Mouse (Mus musculus): ENCODE data around the gene Anks1.

DNA sequence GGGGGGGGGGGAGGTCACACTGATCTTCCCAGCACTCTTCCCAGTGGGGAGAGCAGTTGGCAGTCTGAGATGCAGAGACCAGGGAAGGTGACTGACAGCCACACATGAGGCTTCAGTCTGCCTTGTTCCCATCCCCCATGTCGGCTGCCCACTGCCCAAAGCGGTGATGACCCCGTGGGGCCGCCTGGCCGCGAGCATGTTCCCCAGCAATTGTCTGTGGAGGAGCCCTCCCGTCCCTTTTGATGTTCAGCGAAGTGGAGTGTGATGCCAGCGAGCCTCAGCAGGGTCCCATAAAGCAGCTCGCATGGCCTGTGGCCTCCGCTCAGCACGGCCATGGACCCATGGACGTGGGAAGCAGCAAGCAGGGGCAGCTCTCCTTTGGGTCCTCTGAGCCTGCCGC is 198.2 kb downstream of the Anks1 start:
- no peak for TF ChIP-seq CTCF (IDR thresholded peaks at IDR 0.05; ENCODE audit: control insufficient read depth, insufficient read depth, insufficient replicate concordance, low read depth, low read length)
- no peak for TF ChIP-seq POLR2A (IDR thresholded peaks at IDR 0.05; ENCODE audit: control insufficient read depth, low read depth, low read length)
